Mouse (Mus musculus) intestine, embryonic 16.5 days (tissue): ENCODE measurements around the gene Gm5447. TPM values are rescaled to one million over a fixed set of nuclear protein-coding genes. Genes with fewer than 3 reads are reported as not detected.

Experiments
- ATAC-seq: fragments of 200-750 bp; cut with Nextera tagmentation; 2 replicates; pipeline ENCODE4 v1.8.0; 2017; ENCODE audit warnings: moderate TSS enrichment, moderate library complexity
- H3K27ac ChIP-seq: fragments of 300-500 bp; sonication (generic); 2 replicates; pipeline ENCODE4 v1.5.1; 2014; ENCODE audit warnings: mild to moderate bottlenecking, low read length
- H3K27me3 ChIP-seq: fragments of 300-500 bp; sonication (generic); replicated peaks from 2 replicates; pipeline ENCODE4 v1.6.1; 2014; ENCODE audit warnings: low read length, control low read depth, mixed read lengths; ENCODE audit not compliant: control insufficient read depth, insufficient read depth
- H3K36me3 ChIP-seq: fragments of 300-500 bp; sonication (generic); 2 replicates; pipeline ENCODE4 v1.6.1; 2014; ENCODE audit warnings: low read length, control low read depth; ENCODE audit not compliant: control insufficient read depth, insufficient read depth
- H3K4me1 ChIP-seq: fragments of 300-500 bp; sonication (generic); 2 replicates; pipeline ENCODE4 v1.6.1; 2014; ENCODE audit warnings: low read length, control low read depth, mixed read lengths; ENCODE audit not compliant: control insufficient read depth, insufficient read depth
- H3K4me2 ChIP-seq: fragments of 300-500 bp; sonication (generic); 2 replicates; pipeline ENCODE4 v1.6.1; 2014; ENCODE audit warnings: low read depth, low read length, control low read depth
- H3K4me3 ChIP-seq: fragments of 300-500 bp; sonication (generic); 2 replicates; pipeline ENCODE4 v1.5.1; 2014; ENCODE audit warnings: mild to moderate bottlenecking, low read length
- H3K9ac ChIP-seq: fragments of 300-500 bp; sonication (generic); 2 replicates; pipeline ENCODE4 v1.6.1; 2014; ENCODE audit warnings: low read depth, low read length
- H3K9me3 ChIP-seq: fragments of 300-500 bp; sonication (generic); 2 replicates; pipeline ENCODE4 v1.6.1; 2016; ENCODE audit warnings: low read length, control low read depth; ENCODE audit not compliant: control insufficient read depth
- WGBS: fragments of 180-500 bp; shearing (Covaris S2); extraction: QIAGEN DNeasy Blood & Tissue Kit; methylation state at CpG from one replicate; pipeline ENCODE4 v1.1.7; 2014; 5-methylcytosine and 5-hydroxymethylcytosine counted together
- polyA plus RNA-seq: library from polyadenylated mRNA; unstranded; fragments of >200 nt; fragmentation: Nextera tagmentation; extraction: Ambion mirVana; gene quantifications from 2 replicates; pipeline ENCODE4 v1.2.1, GENCODE M21; 2015

Gene Gm5447
- polyA plus RNA-seq: 0.20 TPM in 1 of 2 replicates, not detected in the other

DNA sequence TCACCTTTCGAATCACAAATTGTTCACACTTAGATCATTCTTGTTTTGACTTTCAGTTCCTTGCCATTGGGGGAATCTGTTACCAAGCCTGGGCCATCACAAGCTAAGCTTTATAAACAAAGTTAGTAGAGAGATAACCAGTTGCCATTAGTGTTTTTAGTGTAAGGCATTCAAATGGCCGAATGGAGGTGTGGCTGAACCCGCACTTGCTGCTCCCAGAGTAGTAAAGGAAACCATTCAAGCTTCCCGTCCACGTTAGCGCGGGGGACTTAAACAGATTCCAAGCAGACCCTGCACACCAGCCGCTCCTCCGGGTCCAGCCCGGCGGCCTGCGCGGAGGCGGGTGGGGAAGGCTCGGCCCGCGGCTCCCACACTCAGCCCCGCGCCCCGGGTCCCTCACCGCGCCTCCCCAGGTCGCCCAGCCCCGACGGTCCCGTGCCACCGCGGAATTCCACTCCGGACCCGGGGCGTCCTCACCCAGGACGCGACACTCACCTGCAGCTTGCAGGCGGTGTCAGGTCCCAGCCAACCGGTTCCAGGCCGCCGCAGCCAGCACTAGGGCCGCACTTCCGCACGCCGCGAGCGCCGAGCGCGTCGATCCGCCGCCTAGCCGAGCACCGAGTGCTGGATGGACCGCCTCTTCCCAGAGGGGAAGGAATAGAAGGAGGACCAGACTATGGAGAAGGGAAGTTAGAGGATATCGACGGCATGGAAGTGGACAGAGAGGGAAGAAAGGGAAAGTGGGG, at the start of gene Gm5447, which contains the start of gene Exoc2:
Gene Gm5447, plus strand, starts transcription at position 704 of the 746 bp plus-strand sequence.
Gene Exoc2, minus strand, starts transcription at position 593 of the 746 bp plus-strand sequence.
- H3K4me1 ChIP-seq: peaks cover 5% of the 10 kb centered on the region; the same call in 1 of the 2 replicates
- H3K27ac ChIP-seq: peak within 1 kb of the TSS; percentile 90
- peak within 1 kb of the TSS; percentile 93 for H3K9ac ChIP-seq
- peak within 1 kb of the TSS; percentile 44 for H3K4me2 ChIP-seq
- under 1% methylated on average over 52 of the region's 54 CpGs for WGBS
- H3K27me3 ChIP-seq: no peaks in the 10 kb centered on the region
- H3K9me3 ChIP-seq: no peaks in the 10 kb centered on the region
- no peaks in the 10 kb centered on the region for H3K36me3 ChIP-seq
- H3K4me3 ChIP-seq: peak within 1 kb of the TSS; percentile 95
- ATAC-seq: peak; percentile 98

DNA sequence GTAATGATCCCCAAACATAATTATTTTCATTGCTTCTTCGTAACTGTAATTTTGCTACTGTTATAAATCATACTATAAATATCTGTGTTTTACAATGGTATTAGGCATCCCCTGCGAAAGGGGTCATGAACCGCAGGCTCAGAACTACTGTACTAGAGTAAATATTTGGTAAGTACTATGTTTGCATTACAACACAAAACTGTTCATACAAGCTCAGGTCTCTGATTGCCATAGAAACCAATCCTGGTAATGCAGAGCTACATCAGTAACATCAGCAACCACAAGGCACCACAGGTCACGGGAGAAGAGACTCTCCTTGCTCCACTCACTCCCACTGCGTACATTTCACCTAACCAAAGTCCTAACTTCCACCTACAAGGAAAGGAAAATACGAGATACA, 49.7 kb upstream of the Gm5447 start:
- 70% methylated on average over 6 of the region's 6 CpGs for WGBS
- Histone ChIP-seq H3K9ac (no peak overlapping the region), H3K27ac (no peak overlapping the region), H3K4me1 (no peaks in the 10 kb centered on the region; the same call in 1 of the 2 replicates), H3K9me3 (no peaks in the 10 kb centered on the region), H3K36me3 (0 out of 2 replicates have a peak, but pooled peaks cover under 1% of the 10 kb centered on the region), H3K4me2 (no peak overlapping the region), H3K27me3 (no peaks in the 10 kb centered on the region), H3K4me3 (no peak overlapping the region)
- ATAC-seq: no peak

DNA sequence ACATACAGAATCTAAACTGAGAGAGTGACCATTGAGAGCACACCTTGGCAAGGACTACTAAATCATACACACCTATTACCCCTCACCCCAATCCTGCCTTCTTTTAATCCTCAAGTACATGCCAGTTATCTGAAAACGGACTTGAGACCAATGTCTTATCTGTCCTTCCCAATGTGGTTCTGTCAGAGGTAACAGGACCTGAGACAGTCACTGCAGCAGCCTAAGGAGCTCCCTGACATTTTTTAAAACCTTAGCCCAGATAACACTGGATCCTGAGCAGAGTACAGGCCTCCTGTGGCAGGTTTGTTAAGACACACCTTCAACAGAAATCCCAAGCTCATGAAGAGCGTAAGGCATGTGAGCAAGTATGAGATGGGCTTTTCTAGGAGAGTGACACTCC, 44.9 kb upstream of the Gm5447 start:
- H3K36me3 ChIP-seq: no peaks in the 10 kb centered on the region
- no peak overlapping the region for H3K4me2 ChIP-seq
- H3K27me3 ChIP-seq: no peaks in the 10 kb centered on the region
- H3K4me3 ChIP-seq: no peak overlapping the region
- no peak for ATAC-seq
- H3K9me3 ChIP-seq: no peaks in the 10 kb centered on the region
- 82% methylated on average over 2 of the region's 2 CpGs for whole genome bisulfite sequencing
- no peaks in the 10 kb centered on the region; the same call in 1 of the 2 replicates for H3K4me1 ChIP-seq
- H3K27ac ChIP-seq: no peak overlapping the region
- H3K9ac ChIP-seq: no peak overlapping the region

DNA sequence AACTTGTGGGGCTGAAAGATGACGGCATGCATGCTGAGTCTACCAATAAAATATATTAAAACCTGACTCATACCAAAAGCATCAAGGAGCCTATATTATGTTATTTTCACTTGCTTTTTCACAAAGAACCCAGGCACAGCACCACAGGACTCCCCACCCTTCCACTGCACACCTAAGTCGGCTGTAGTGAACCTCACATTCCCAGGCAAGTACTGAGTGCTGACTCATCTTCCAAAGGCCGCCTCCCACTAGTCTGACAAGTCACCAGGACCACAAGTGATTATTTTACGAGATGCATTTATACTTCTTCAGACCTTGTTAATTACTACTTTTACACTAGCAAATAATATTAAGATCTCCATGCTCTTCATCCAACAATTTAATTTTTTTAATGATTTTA, 42.4 kb upstream of the Gm5447 start:
- no peak overlapping the region for H3K9ac ChIP-seq
- no peaks in the 10 kb centered on the region for H3K9me3 ChIP-seq
- no peaks in the 10 kb centered on the region for H3K36me3 ChIP-seq
- no peak overlapping the region for H3K4me2 ChIP-seq
- no peak for ATAC-seq
- no peak overlapping the region for H3K4me3 ChIP-seq
- no peaks in the 10 kb centered on the region; the same call in 1 of the 2 replicates for H3K4me1 ChIP-seq
- WGBS: 68% methylated on average over 4 of the region's 4 CpGs
- H3K27ac ChIP-seq: no peak overlapping the region
- no peaks in the 10 kb centered on the region for H3K27me3 ChIP-seq

DNA sequence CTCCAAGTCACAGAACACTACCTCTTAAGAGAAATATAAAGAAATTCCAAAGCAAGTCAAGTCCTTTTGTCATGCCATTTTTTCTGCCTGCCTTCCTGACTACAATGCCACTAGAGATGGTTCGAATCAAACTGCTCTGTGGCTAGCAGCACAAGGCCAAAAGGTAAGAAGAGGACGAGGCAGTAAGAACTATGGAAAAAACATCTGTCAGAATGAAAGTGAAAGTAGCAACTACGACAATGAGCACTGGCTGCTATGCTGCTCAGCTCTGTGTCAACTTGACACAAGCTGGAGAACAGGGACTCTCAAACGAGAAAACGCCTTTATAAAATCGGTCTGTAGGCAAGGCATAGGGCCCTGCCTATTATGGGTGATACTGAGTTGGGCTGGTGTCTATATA, 41.0 kb upstream of the Gm5447 start:
- Histone ChIP-seq H3K36me3 (no peaks in the 10 kb centered on the region), H3K4me3 (no peak overlapping the region), H3K9me3 (no peaks in the 10 kb centered on the region), H3K4me1 (no peaks in the 10 kb centered on the region; the same call in 1 of the 2 replicates), H3K27me3 (no peaks in the 10 kb centered on the region), H3K9ac (no peak overlapping the region), H3K4me2 (no peak overlapping the region), H3K27ac (no peak overlapping the region)
- no peak for ATAC-seq
- 77% methylated on average over 6 of the region's 6 CpGs for WGBS

DNA sequence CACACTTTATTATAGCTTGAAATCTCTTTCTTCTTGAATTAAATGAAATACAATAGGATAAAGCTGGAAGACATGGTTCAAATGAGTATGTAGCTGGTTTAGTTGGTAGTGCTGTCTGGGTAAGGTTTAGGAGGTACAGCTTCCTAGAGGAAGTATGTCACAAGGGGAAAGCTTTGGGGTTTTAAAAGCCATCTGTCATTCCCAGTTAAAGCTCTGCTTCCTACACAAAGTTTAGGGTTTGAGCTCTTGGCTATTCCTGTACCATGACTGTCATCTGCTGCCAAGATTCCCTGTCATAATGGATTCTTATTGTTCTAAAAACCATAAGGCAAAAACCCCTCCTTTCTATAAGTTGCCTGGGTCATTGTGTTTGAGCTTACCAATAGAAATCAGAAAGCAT, 28.2 kb upstream of the Gm5447 start:
- H3K4me2 ChIP-seq: no peak overlapping the region
- no peak overlapping the region for H3K4me3 ChIP-seq
- no peak for ATAC-seq
- no peak overlapping the region for H3K27ac ChIP-seq
- no peaks in the 10 kb centered on the region for H3K36me3 ChIP-seq
- H3K9ac ChIP-seq: no peak overlapping the region
- H3K4me1 ChIP-seq: no peaks in the 10 kb centered on the region
- no peaks in the 10 kb centered on the region for H3K27me3 ChIP-seq
- no peaks in the 10 kb centered on the region for H3K9me3 ChIP-seq

DNA sequence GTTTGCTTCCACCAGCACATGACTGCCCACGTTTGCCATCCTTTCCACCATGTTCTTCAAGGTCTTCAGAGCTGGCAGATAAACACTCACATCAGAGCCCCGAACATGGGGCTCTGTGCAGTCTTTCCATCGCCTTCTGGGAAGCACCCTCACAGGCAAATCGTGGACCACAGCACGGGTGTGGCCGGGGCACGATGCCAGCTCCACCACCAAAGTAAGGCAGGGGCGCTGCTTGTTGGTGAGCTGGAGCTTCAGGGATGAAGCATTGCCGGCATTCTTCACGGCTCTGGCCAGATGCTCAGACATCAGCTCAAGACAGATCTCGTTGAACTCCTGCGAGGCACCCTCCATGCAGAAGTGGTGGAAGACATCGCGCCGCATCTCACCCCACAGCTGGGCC, 26.9 kb upstream of the Gm5447 start:
- no peaks in the 10 kb centered on the region for H3K27me3 ChIP-seq
- H3K9ac ChIP-seq: no peak overlapping the region
- no peak for ATAC-seq
- WGBS: 89% methylated on average over 15 of the region's 15 CpGs
- no peaks in the 10 kb centered on the region for H3K4me1 ChIP-seq
- H3K4me2 ChIP-seq: no peak overlapping the region
- H3K9me3 ChIP-seq: no peaks in the 10 kb centered on the region
- no peak overlapping the region for H3K4me3 ChIP-seq
- H3K27ac ChIP-seq: no peak overlapping the region
- H3K36me3 ChIP-seq: no peaks in the 10 kb centered on the region

DNA sequence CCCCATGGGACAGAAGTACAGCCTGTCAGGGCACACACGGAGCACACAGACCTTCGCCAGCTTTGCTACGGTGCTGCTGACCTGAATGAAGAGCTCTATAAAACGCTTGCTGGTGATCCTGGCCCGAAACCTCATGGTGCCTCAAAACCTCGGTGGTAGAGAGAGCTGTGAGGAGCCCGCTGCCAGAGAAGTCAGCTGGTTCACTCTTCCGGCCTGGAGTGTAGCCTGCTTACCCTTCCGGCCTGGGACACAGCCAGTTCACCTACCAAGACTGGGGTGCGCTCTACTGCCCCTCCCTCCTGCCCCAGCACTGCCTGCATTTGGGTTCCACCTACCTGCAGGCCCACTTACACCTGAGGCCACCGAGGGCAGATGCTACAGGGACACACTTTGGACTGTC, 26.5 kb upstream of the Gm5447 start, which contains the start of gene Hus1b:
Gene Hus1b, minus strand, starts transcription at position 220 of the 400 bp plus-strand sequence.
- ATAC-seq: no peak
- H3K27ac ChIP-seq: no peak within 1 kb of the TSS
- H3K36me3 ChIP-seq: no peaks in the 10 kb centered on the region
- H3K27me3 ChIP-seq: no peaks in the 10 kb centered on the region
- H3K4me1 ChIP-seq: no peaks in the 10 kb centered on the region
- H3K9me3 ChIP-seq: no peaks in the 10 kb centered on the region
- no peak within 1 kb of the TSS for H3K4me2 ChIP-seq
- no peak within 1 kb of the TSS for H3K4me3 ChIP-seq
- 89% methylated on average over 11 of the region's 11 CpGs for WGBS
- no peak within 1 kb of the TSS for H3K9ac ChIP-seq

DNA sequence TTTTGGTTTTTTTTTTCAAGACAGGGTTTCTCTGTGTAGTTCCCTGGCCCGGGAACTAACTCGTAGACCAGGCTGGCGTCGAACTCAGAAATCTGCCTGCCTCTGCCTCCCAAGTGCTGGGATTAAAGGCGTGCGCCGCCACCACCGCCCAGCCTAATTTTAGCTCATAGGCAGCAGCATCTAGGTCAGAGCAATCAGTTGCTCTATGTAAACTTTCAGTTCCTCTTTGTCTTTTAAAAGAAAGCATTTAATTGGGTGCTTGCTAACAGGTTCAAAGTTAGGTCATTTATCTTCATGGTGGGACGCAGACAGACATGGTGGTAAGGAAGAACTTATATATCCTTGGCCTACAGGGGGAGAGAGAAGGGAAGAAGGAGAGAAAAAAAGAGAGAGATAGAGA, 24.8 kb upstream of the Gm5447 start:
- Histone ChIP-seq H3K9me3 (no peaks in the 10 kb centered on the region), H3K4me1 (no peaks in the 10 kb centered on the region), H3K4me3 (no peak overlapping the region), H3K27ac (no peak overlapping the region), H3K36me3 (no peaks in the 10 kb centered on the region), H3K27me3 (no peaks in the 10 kb centered on the region), H3K4me2 (no peak overlapping the region), H3K9ac (no peak overlapping the region)
- ATAC-seq: no peak
- WGBS: 94% methylated on average over 9 of the region's 9 CpGs
